Mouse (Mus musculus) myocyte (in vitro differentiated cells): ENCODE measurements around the gene Bmp2.

Experiments used
- MYOG ChIP-seq, 3 experiments: IDR thresholded peaks; one replicate each; pipeline ENCODE4 v1.6.1; 2011; ENCODE audit warnings: control low read depth in 2 of 3, low read depth in 2 of 3, mild to moderate bottlenecking in 2 of 3; ENCODE audit not compliant: insufficient read length in 2 of 3, control insufficient read depth in 1 of 3, insufficient read depth in 1 of 3
- POLR2A ChIP-seq: IDR thresholded peaks from one replicate; pipeline ENCODE4 v1.6.1; 2011; ENCODE audit warnings: low read depth, mild to moderate bottlenecking, control low read depth, moderate library complexity; ENCODE audit not compliant: insufficient read length
- REST ChIP-seq: IDR thresholded peaks from one replicate; pipeline ENCODE4 v1.6.1; 2011; ENCODE audit warnings: mild to moderate bottlenecking, control low read depth, moderate library complexity; ENCODE audit not compliant: insufficient read depth, insufficient read length
- TCF12 ChIP-seq: IDR thresholded peaks from one replicate; pipeline ENCODE4 v1.6.1; 2011; ENCODE audit warnings: mild to moderate bottlenecking, control low read depth; ENCODE audit not compliant: poor library complexity, insufficient read depth, severe bottlenecking

GRCm38 (mm10) chr2:133533073-133533472 is 18.9 kb upstream of the Bmp2 start:
- no peak for TF ChIP-seq POLR2A
- TF ChIP-seq MYOG (IDR thresholded peaks at IDR 0.05; ENCODE audit: control insufficient read depth in 1 of 3, insufficient read depth in 1 of 3, insufficient read length in 2 of 3, low read depth in 2 of 3): no peak
- TF ChIP-seq REST: no peak
- TF ChIP-seq TCF12: no peak
